Mouse (Mus musculus): ENCODE results near the gene Unc45a. TPM values are rescaled to one million over a fixed set of nuclear protein-coding genes. Genes with fewer than 3 reads are reported as not detected.

The Unc45a gene
- polyA plus RNA-seq, 1 experiment from 2014 or later: 61.0 TPM

DNA sequence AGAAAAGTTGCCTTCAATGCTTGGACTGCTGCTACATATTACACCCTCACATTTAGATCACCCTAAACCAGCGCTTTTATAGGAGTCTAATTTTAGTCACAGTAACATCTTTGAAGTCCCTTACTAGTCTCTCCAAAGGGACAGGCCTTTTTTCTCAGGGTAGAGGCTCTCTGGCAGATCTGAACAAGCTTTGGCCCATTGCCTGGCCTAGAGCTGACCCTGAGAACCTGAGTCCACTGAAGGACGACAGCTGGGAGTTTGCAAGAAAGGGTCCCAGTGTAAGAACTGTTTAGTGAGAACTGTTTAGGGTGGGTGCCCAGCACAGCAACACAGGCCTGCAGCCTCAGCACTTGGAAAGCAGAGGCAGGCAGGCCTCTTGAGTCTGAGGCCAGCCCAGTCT, 25.0 kb upstream of the Unc45a start:
- Histone ChIP-seq H3K4me2 (replicated peaks) (no peak overlapping the region), H3K9me3 (no peaks in the 10 kb centered on the region), H3K9ac (no peak overlapping the region), H3K27me3 (no peaks in the 10 kb centered on the region), H3K4me1 (peaks cover 15% of the 10 kb centered on the region), H3K4me3 (no peak overlapping the region), H3K27ac (no peak overlapping the region), H3K36me3 (peaks cover 71% of the 10 kb centered on the region)
- ATAC-seq (ENCODE audit: insufficient number of reproducible peaks, insufficient read depth, low FRiP score, low TSS enrichment): no peak
- 84% methylated on average over 2 of the region's 2 CpGs for WGBS

GRCm38 (mm10) chr7:80360435-80360834, 19.6 kb upstream of the Unc45a start:
- H3K27ac ChIP-seq: no peak overlapping the region
- H3K4me1 ChIP-seq: no peaks in the 10 kb centered on the region
- H3K4me2 ChIP-seq (replicated peaks): no peak overlapping the region
- no peaks in the 10 kb centered on the region for H3K27me3 ChIP-seq
- H3K4me3 ChIP-seq: no peak overlapping the region
- ATAC-seq (ENCODE audit: insufficient number of reproducible peaks, insufficient read depth, low FRiP score, low TSS enrichment): no peak
- H3K9me3 ChIP-seq: no peaks in the 10 kb centered on the region
- no peak overlapping the region for H3K9ac ChIP-seq
- H3K36me3 ChIP-seq: peaks cover 87% of the 10 kb centered on the region
- WGBS: 63% methylated on average over 3 of the region's 3 CpGs

- Histone ChIP-seq H3K4me3 (no peak overlapping the region), H3K27me3 (no peaks in the 10 kb centered on the region), H3K27ac (no peak overlapping the region), H3K9me3 (no peaks in the 10 kb centered on the region), H3K36me3 (peaks cover 84% of the 10 kb centered on the region), H3K4me1 (no peaks in the 10 kb centered on the region), H3K4me2 (replicated peaks) (no peak overlapping the region), H3K9ac (no peak overlapping the region)
- WGBS: 71% methylated on average over 4 of the region's 4 CpGs
- 0 out of 2 replicates have a peak, but pooled peaks have one; percentile 42 for ATAC-seq (ENCODE audit: insufficient number of reproducible peaks, insufficient read depth, low FRiP score, low TSS enrichment)
Observed at GRCm38 (mm10) chr7:80358039-80358438, 17.2 kb upstream of the Unc45a start.

- Histone ChIP-seq H3K27me3 (no peaks in the 10 kb centered on the region), H3K9me3 (no peaks in the 10 kb centered on the region), H3K36me3 (peaks cover 84% of the 10 kb centered on the region), H3K9ac (no peak overlapping the region), H3K4me3 (no peak overlapping the region), H3K4me2 (replicated peaks) (no peak overlapping the region), H3K27ac (0 out of 2 replicates have a peak overlapping the region, but pooled peaks have one; percentile 30), H3K4me1 (no peaks in the 10 kb centered on the region)
- 0 out of 2 replicates have a peak, but pooled peaks have one; percentile 18 for ATAC-seq (ENCODE audit: insufficient number of reproducible peaks, insufficient read depth, low FRiP score, low TSS enrichment)
- WGBS: 19% methylated on average over 8 of the region's 8 CpGs
Observed at GRCm38 (mm10) chr7:80357156-80357555, 16.4 kb upstream of the Unc45a start.

- no peak overlapping the region for H3K27ac ChIP-seq
- 75% methylated on average over 13 of the region's 13 CpGs for WGBS
- no peaks in the 10 kb centered on the region for H3K9me3 ChIP-seq
- H3K36me3 ChIP-seq: peaks cover 84% of the 10 kb centered on the region
- no peaks in the 10 kb centered on the region for H3K4me1 ChIP-seq
- no peak overlapping the region for H3K9ac ChIP-seq
- no peak overlapping the region for H3K4me2 ChIP-seq (replicated peaks)
- no peak for ATAC-seq (ENCODE audit: insufficient number of reproducible peaks, insufficient read depth, low FRiP score, low TSS enrichment)
- no peaks in the 10 kb centered on the region for H3K27me3 ChIP-seq
- H3K4me3 ChIP-seq: no peak overlapping the region
Observed at GRCm38 (mm10) chr7:80356351-80356750, 15.5 kb upstream of the Unc45a start.

GRCm38 (mm10) chr7:80352920-80353319, 12.1 kb upstream of the Unc45a start:
- ATAC-seq (ENCODE audit: insufficient number of reproducible peaks, insufficient read depth, low FRiP score, low TSS enrichment): no peak
- H3K4me3 ChIP-seq: no peak overlapping the region
- no peak overlapping the region for H3K27ac ChIP-seq
- no peaks in the 10 kb centered on the region for H3K4me1 ChIP-seq
- no peak overlapping the region for H3K9ac ChIP-seq
- peaks cover 66% of the 10 kb centered on the region for H3K36me3 ChIP-seq
- WGBS: 90% methylated on average over 8 of the region's 8 CpGs
- H3K9me3 ChIP-seq: no peaks in the 10 kb centered on the region
- no peaks in the 10 kb centered on the region for H3K27me3 ChIP-seq
- no peak overlapping the region for H3K4me2 ChIP-seq (replicated peaks)

- H3K27me3 ChIP-seq: no peaks in the 10 kb centered on the region
- H3K36me3 ChIP-seq: peaks cover 51% of the 10 kb centered on the region
- H3K4me1 ChIP-seq: no peaks in the 10 kb centered on the region
- H3K27ac ChIP-seq: no peak overlapping the region
- H3K9ac ChIP-seq: no peak overlapping the region
- no peak for ATAC-seq (ENCODE audit: insufficient number of reproducible peaks, insufficient read depth, low FRiP score, low TSS enrichment)
- 79% methylated on average over 2 of the region's 2 CpGs for WGBS
- no peak overlapping the region for H3K4me3 ChIP-seq
- no peak overlapping the region for H3K4me2 ChIP-seq (replicated peaks)
- H3K9me3 ChIP-seq: no peaks in the 10 kb centered on the region
Observed at GRCm38 (mm10) chr7:80350808-80351207, 10.0 kb upstream of the Unc45a start.

GRCm38 (mm10) chr7:80347670-80348586, 7.1 kb upstream of the Unc45a start:
- peaks cover 32% of the 10 kb centered on the region for H3K36me3 ChIP-seq
- H3K4me1 ChIP-seq: peaks cover 6% of the 10 kb centered on the region
- WGBS: 59% methylated on average over 13 of the region's 13 CpGs
- H3K9me3 ChIP-seq: no peaks in the 10 kb centered on the region
- no peak overlapping the region for H3K4me3 ChIP-seq
- ATAC-seq (ENCODE audit: insufficient number of reproducible peaks, insufficient read depth, low FRiP score, low TSS enrichment): no peak
- 0 out of 2 replicates have a peak overlapping the region, but pooled peaks have one; percentile 1 for H3K27ac ChIP-seq
- H3K4me2 ChIP-seq (replicated peaks): no peak overlapping the region
- H3K27me3 ChIP-seq: no peaks in the 10 kb centered on the region
- no peak overlapping the region for H3K9ac ChIP-seq

DNA sequence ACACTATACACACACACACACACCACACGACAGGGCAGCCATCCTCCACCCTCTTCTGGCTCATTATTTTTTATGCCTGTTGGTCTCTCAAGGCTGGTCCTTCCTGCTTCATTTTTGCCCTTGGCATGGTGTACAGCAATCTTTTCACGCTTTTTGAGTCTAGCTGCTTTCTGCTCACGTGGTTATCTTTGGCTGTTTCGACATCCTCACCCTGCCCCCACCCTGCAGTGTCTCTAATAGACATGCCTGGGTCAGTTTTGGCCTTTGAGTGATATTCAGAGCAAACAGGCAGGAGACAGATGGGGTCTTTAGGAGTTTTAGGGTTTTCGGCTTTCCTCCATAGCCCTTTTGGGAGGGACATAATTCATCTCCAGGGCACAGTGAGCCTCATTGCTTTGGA, 6.0 kb upstream of the Unc45a start:
- no peak overlapping the region for H3K27ac ChIP-seq
- H3K4me2 ChIP-seq (replicated peaks): no peak overlapping the region
- H3K4me3 ChIP-seq: no peak overlapping the region
- H3K4me1 ChIP-seq: peaks cover 6% of the 10 kb centered on the region
- H3K36me3 ChIP-seq: peaks cover 22% of the 10 kb centered on the region
- no peak overlapping the region for H3K9ac ChIP-seq
- H3K27me3 ChIP-seq: no peaks in the 10 kb centered on the region
- 87% methylated on average over 5 of the region's 5 CpGs for WGBS
- no peak for ATAC-seq (ENCODE audit: insufficient number of reproducible peaks, insufficient read depth, low FRiP score, low TSS enrichment)
- no peaks in the 10 kb centered on the region for H3K9me3 ChIP-seq

- H3K4me1 ChIP-seq: peaks cover 8% of the 10 kb centered on the region
- 96% methylated on average over 9 of the region's 9 CpGs for WGBS
- H3K27me3 ChIP-seq: no peaks in the 10 kb centered on the region
- no peak overlapping the region for H3K27ac ChIP-seq
- H3K9me3 ChIP-seq: no peaks in the 10 kb centered on the region
- H3K9ac ChIP-seq: no peak overlapping the region
- ATAC-seq (ENCODE audit: insufficient number of reproducible peaks, insufficient read depth, low FRiP score, low TSS enrichment): no peak
- no peak overlapping the region for H3K4me3 ChIP-seq
- no peak overlapping the region for H3K4me2 ChIP-seq (replicated peaks)
- H3K36me3 ChIP-seq: peaks cover 17% of the 10 kb centered on the region
Observed at GRCm38 (mm10) chr7:80346173-80346572, 5.4 kb upstream of the Unc45a start.

DNA sequence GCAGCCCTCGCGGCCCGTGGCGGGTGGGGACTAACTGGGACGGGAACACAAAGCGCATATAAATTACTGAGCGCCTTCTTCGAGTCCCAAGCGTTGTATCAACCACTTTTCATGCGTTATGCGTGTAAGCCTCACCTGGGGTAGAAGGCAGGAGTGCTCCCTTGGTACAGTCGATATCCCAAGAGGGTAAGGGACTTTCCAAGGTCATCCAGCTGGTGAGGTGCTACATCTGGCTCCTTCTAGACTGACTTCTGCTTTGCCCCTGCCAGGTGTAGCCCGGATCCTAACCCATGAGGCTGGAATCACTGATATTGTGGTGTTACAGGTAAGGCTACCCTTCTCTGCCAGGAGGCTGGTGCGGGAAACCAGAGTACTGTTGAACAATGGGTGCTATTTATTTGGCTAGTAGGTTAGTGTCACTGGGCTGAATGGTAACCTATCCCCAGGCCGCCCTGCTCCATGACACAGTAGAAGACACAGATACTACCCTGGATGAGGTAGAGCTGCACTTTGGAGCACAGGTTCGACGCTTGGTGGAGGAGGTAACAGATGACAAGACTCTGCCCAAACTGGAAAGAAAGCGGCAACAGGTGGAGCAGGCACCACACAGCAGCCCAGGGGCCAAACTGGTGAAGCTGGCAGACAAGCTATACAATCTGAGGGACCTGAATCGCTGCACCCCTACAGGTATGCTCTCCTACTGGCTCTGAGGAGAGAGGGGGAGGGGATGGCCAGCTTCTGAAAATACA, 2.6 kb upstream of the Unc45a start:
- H3K4me3 ChIP-seq: peak overlapping the region; percentile 59
- no peak for ATAC-seq (ENCODE audit: insufficient number of reproducible peaks, insufficient read depth, low FRiP score, low TSS enrichment)

More for the DNA sequence above, 2.6 kb upstream of the Unc45a start:
- no peaks in the 10 kb centered on the region for H3K27me3 ChIP-seq
- 24% methylated on average over 19 of the region's 19 CpGs for WGBS
- no peaks in the 10 kb centered on the region for H3K9me3 ChIP-seq
- H3K4me1 ChIP-seq: peaks cover 24% of the 10 kb centered on the region
- peak overlapping the region; percentile 80 for H3K4me2 ChIP-seq (replicated peaks)
- peak overlapping the region; percentile 75 for H3K9ac ChIP-seq
- H3K27ac ChIP-seq: peak overlapping the region; percentile 65
- H3K36me3 ChIP-seq: 0 out of 2 replicates have a peak, but pooled peaks cover 3% of the 10 kb centered on the region

All from embryonic facial prominence, embryonic 12.5 days (tissue).